Mouse (Mus musculus) gastrocnemius, postnatal 14 days (tissue): Measurements from ENCODE around the gene Ikbkg. TPM values are rescaled to one million over a fixed set of nuclear protein-coding genes. Genes with fewer than 3 reads are reported as not detected.
A peak's percentile ranks its signal among the peaks of the same experiment; 100 is the strongest.
"Not testable (repeated sequence)": the region's sequence is repeated elsewhere in the genome, so short reads cannot be mapped to it uniquely, and the experiment has no call there.

Experiments used
- DNase-seq: peaks from one replicate; pipeline ENCODE4 v3.0.0; 2021; ENCODE audit warnings: mixed read lengths
- intact Hi-C: fragments of 180-260 bp; cut with DNase I; formaldehyde crosslinking; loops from one replicate; pipeline ENCODE4 v1.15.1; 2025; ENCODE audit warnings: low total_unique reads
- long read RNA-seq, 2 experiments: library from polyadenylated mRNA; stranded (forward); transcript quantifications; one replicate each; pipeline ENCODE4 v2.0.0; 2021
- total RNA-seq, 2 experiments: library from RNA; stranded (reverse); gene quantifications; 2 replicates each; pipeline ENCODE4 v1.2.3; 2021

The Ikbkg gene
- total RNA-seq, result 10 to 100 TPM; 21.9 to 23.5 TPM
- long read RNA-seq, experiment 1, full-length matches to known transcripts, result 9 of 16 reads
- long read RNA-seq, experiment 1, partial matches to known transcripts, result 1 of 16 reads
- long read RNA-seq, experiment 1, other reads (novel, unspliced or antisense), result 6 of 16 reads
- long read RNA-seq, experiment 2, full-length matches to known transcripts, result 9 of 12 reads
- long read RNA-seq, experiment 2, partial matches to known transcripts, result 0 of 12 reads
- long read RNA-seq, experiment 2, other reads (novel, unspliced or antisense), result 3 of 12 reads

GRCm38 (mm10) chrX:74392535-74393443 lies at the start of gene Ikbkg, which contains the start of gene Fam3a:
Gene Ikbkg, plus strand, starts transcription at chrX:74393290.
Gene Fam3a, minus strand, starts transcription at chrX:74393272.
- peak; percentile 80 for DNase-seq
- intact Hi-C loops, result no loop called here

- DNase-seq, result no peak
- intact Hi-C loops, result no loop called here
These were observed 40.2 kb upstream of the Ikbkg start for GRCm38 (mm10) chrX:74352645-74353466.

DNA sequence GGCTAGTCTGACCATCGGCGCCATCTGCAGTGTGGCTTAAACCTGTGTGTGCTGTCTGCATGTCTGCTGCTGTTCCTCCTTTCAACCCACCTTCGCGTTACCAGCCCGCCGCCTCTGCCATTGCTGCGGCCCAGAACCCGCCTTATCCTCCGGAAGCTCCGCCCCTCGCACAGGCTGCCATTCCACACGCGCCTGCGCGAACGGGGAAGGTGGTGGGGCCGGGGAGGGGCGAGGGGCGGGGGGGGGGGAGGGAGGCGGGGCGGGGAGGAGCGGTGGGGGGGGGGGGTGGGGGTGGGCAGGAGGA lies 39.7 kb upstream of the Ikbkg start, which contains the start of gene Lage3:
Gene Lage3 (minus strand): TSS at position 152 of the 304 bp plus-strand sequence.
- DNase-seq, result peak; percentile 84
- intact Hi-C loops, result no loop called here

DNA sequence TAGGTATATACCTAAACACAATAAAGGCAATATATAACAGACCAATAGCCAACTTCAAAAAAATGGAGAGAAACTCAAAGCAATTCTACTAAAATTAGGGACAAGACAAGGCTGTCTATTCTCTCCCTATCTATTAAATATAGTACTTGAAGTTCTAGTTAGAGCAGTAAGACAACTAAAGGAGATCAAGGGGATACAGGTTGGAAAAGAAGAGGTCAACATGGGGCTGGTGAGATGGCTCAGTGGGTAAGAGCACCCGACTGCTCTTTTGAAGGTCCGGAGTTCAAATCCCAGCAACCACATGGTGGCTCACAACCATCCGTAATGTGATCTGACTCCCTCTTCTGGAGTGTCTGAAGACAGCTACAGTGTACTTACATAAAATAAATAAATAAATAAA lies 36.0 kb upstream of the Ikbkg start:
- DNase-seq, result not testable (repeated sequence)

GRCm38 (mm10) chrX:74359171-74359570 lies 33.9 kb upstream of the Ikbkg start:
- intact Hi-C loops, result no loop called here
- no peak for DNase-seq

More for the DNA sequence above, 36.0 kb upstream of the Ikbkg start:
- intact Hi-C loops, result not testable (repeated sequence)

DNA sequence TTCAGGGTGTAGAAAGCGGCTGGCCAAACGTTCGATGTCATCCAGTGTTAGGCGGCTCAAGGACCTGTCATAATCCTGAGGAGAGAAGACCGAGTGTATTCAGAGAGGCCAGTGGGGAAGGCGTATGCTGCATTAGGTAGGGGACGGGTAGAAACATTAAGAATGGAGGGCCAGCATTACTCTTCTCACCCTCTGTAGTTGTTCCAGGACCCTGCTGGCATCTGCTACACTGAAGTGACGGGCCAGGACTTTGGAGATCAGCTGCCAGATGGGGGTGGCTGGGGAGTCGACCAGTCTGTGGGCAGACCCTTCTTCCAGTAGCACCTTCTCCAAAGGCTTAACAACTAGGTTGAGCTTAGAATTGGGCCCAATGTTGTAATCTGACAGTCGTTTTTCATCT lies 25.6 kb upstream of the Ikbkg start:
- intact Hi-C loops, result no loop called here
- no peak for DNase-seq

GRCm38 (mm10) chrX:74368209-74368909 lies 24.7 kb upstream of the Ikbkg start:
- DNase-seq, result peak; percentile 70
- intact Hi-C loops, result no loop called here

- intact Hi-C loops, result no loop called here
- peak; percentile 90 for DNase-seq
These were observed 20.1 kb upstream of the Ikbkg start, which contains the start of the genes Ubl4a and Slc10a3 for GRCm38 (mm10) chrX:74372888-74373549. Gene Ubl4a, minus strand, starts transcription at chrX:74373218. Gene Slc10a3, minus strand, starts transcription at chrX:74373349.

- DNase-seq, result no peak
- intact Hi-C loops, result no loop called here
These were observed 8.6 kb upstream of the Ikbkg start for GRCm38 (mm10) chrX:74384451-74384850.

GRCm38 (mm10) chrX:74388153-74388552 lies 4.9 kb upstream of the Ikbkg start:
- no peak for DNase-seq
- intact Hi-C loops, result no loop called here

GRCm38 (mm10) chrX:74400136-74400535 lies 7.0 kb downstream of the Ikbkg start:
- DNase-seq, result no peak
- intact Hi-C loops, result no loop called here

GRCm38 (mm10) chrX:74408340-74408739 lies 15.2 kb downstream of the Ikbkg start:
- no peak for DNase-seq
- intact Hi-C loops, result no loop called here

- intact Hi-C loops, result loop anchor here (5.0 to 10.0 kb wide), 2 partner anchors 161 to 299 kb away; partner anchors contain the start of gene Emd
These were observed 20.3 kb downstream of the Ikbkg start for GRCm38 (mm10) chrX:74413377-74413776.

GRCm38 (mm10) chrX:74424443-74424842 lies 31.4 kb downstream of the Ikbkg start:
- peak; percentile 7 for DNase-seq

More at GRCm38 (mm10) chrX:74413377-74413776, 20.3 kb downstream of the Ikbkg start:
- DNase-seq, result peak; percentile 54

DNA sequence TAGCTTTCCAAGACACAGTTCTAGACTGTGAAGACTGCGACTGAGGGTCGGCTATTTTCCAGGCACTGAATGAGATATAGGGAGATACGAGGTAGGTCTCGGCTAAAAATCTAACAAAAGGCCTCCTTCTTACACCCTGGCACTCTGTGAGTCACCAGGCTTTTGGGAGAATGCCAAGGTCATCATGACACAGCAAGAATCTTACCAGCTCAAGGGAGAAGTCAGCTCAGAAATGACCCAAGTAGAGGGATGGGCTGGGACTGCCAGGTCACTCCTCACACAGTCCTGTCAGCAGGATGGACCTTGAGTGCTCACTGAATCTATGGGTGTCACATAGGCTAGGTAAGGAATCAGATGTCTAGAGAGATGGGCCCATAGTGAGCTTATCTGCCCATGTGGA lies 32.1 kb downstream of the Ikbkg start:
- intact Hi-C loops, result no loop called here
- no peak for DNase-seq

More at GRCm38 (mm10) chrX:74424443-74424842, 31.4 kb downstream of the Ikbkg start:
- intact Hi-C loops, result no loop called here

- intact Hi-C loops, result no loop called here
These were observed 33.2 kb downstream of the Ikbkg start for GRCm38 (mm10) chrX:74426256-74426655.

GRCm38 (mm10) chrX:74427116-74427515 lies 34.0 kb downstream of the Ikbkg start:
- no peak for DNase-seq
- intact Hi-C loops, result no loop called here

More at GRCm38 (mm10) chrX:74426256-74426655, 33.2 kb downstream of the Ikbkg start:
- no peak for DNase-seq

GRCm38 (mm10) chrX:74428146-74428825 lies 35.2 kb downstream of the Ikbkg start:
- intact Hi-C loops, result no loop called here
- no peak for DNase-seq
